Mouse (Mus musculus): ENCODE results near the gene Klhl21. TPM values are rescaled to one million over a fixed set of nuclear protein-coding genes. Genes with fewer than 3 reads are reported as not detected.

The Klhl21 gene
- polyA plus RNA-seq (2014; fragmentation: Nextera tagmentation; extraction: Ambion mirVana): 2.1 and 3.0 TPM in 2 replicates

- Histone ChIP-seq H3K9me3 (ENCODE audit: control insufficient read depth, low read length) (no peaks in the 10 kb centered on the region), H3K9ac (replicated peaks; ENCODE audit: low read depth, low read length) (peak within 1 kb of the TSS; percentile 67), H3K36me3 (ENCODE audit: control insufficient read depth, insufficient read depth, low read length) (no peaks in the 10 kb centered on the region), H3K27me3 (ENCODE audit: control insufficient read depth, insufficient read depth, low read length) (peaks cover 20% of the 10 kb centered on the region), H3K4me2 (ENCODE audit: low read depth, low read length) (peak within 1 kb of the TSS; percentile 100), H3K4me3 (ENCODE audit: low read depth, low read length) (peak within 1 kb of the TSS; percentile 71), H3K4me1 (ENCODE audit: control insufficient read depth, insufficient read depth, low read length) (peaks cover 17% of the 10 kb centered on the region), H3K27ac (ENCODE audit: low read depth, low read length) (peak within 1 kb of the TSS; percentile 71)
- peak; percentile 87 for ATAC-seq (ENCODE audit: low read depth)
- under 1% methylated on average over 45 of the region's 45 CpGs for WGBS
Observed at GRCm38 (mm10) chr4:152008622-152009075, at the start of gene Klhl21. Klhl21 (plus strand) TSS chr4:152008803.

GRCm38 (mm10) chr4:151959849-151960512 is 48.6 kb upstream of the Klhl21 start:
- Histone ChIP-seq H3K36me3 (ENCODE audit: control insufficient read depth, insufficient read depth, low read length) (peaks cover 25% of the 10 kb centered on the region; the same call in 1 of the 2 replicates), H3K4me2 (ENCODE audit: low read depth, low read length) (no peak overlapping the region), H3K27me3 (ENCODE audit: control insufficient read depth, insufficient read depth, low read length) (no peaks in the 10 kb centered on the region), H3K27ac (ENCODE audit: low read depth, low read length) (no peak overlapping the region), H3K4me1 (ENCODE audit: control insufficient read depth, insufficient read depth, low read length) (no peaks in the 10 kb centered on the region), H3K9ac (replicated peaks; ENCODE audit: low read depth, low read length) (no peak overlapping the region), H3K9me3 (ENCODE audit: control insufficient read depth, low read length) (no peaks in the 10 kb centered on the region), H3K4me3 (ENCODE audit: low read depth, low read length) (no peak overlapping the region)
- ATAC-seq (ENCODE audit: low read depth): no peak
- 96% methylated on average over 11 of the region's 11 CpGs for WGBS

- Histone ChIP-seq H3K27me3 (ENCODE audit: control insufficient read depth, insufficient read depth, low read length) (no peaks in the 10 kb centered on the region), H3K4me2 (ENCODE audit: low read depth, low read length) (no peak overlapping the region), H3K27ac (ENCODE audit: low read depth, low read length) (no peak overlapping the region), H3K9ac (replicated peaks; ENCODE audit: low read depth, low read length) (no peak overlapping the region), H3K9me3 (ENCODE audit: control insufficient read depth, low read length) (no peaks in the 10 kb centered on the region), H3K36me3 (ENCODE audit: control insufficient read depth, insufficient read depth, low read length) (peaks cover 25% of the 10 kb centered on the region; the same call in 1 of the 2 replicates), H3K4me3 (ENCODE audit: low read depth, low read length) (no peak overlapping the region), H3K4me1 (ENCODE audit: control insufficient read depth, insufficient read depth, low read length) (no peaks in the 10 kb centered on the region)
- no peak for ATAC-seq (ENCODE audit: low read depth)
- WGBS: 95% methylated on average over 3 of the region's 3 CpGs
Observed at GRCm38 (mm10) chr4:151960513-151960854, 48.1 kb upstream of the Klhl21 start.

- WGBS: 87% methylated on average over 3 of the region's 3 CpGs
- ATAC-seq (ENCODE audit: low read depth): no peak
- H3K27ac ChIP-seq (ENCODE audit: low read depth, low read length): no peak overlapping the region
- H3K9ac ChIP-seq (replicated peaks; ENCODE audit: low read depth, low read length): no peak overlapping the region
- H3K4me1 ChIP-seq (ENCODE audit: control insufficient read depth, insufficient read depth, low read length): no peaks in the 10 kb centered on the region
- peaks cover 20% of the 10 kb centered on the region; the same call in 1 of the 2 replicates for H3K36me3 ChIP-seq (ENCODE audit: control insufficient read depth, insufficient read depth, low read length)
- H3K27me3 ChIP-seq (ENCODE audit: control insufficient read depth, insufficient read depth, low read length): no peaks in the 10 kb centered on the region
- no peaks in the 10 kb centered on the region for H3K9me3 ChIP-seq (ENCODE audit: control insufficient read depth, low read length)
- H3K4me3 ChIP-seq (ENCODE audit: low read depth, low read length): no peak overlapping the region
- H3K4me2 ChIP-seq (ENCODE audit: low read depth, low read length): no peak overlapping the region
Observed at GRCm38 (mm10) chr4:151962817-151963216, 45.8 kb upstream of the Klhl21 start.

- Histone ChIP-seq H3K27ac (ENCODE audit: low read depth, low read length) (no peak overlapping the region; the same call in 1 of the 2 replicates), H3K9me3 (ENCODE audit: control insufficient read depth, low read length) (no peaks in the 10 kb centered on the region), H3K4me1 (ENCODE audit: control insufficient read depth, insufficient read depth, low read length) (0 out of 2 replicates have a peak, but pooled peaks cover 7% of the 10 kb centered on the region), H3K27me3 (ENCODE audit: control insufficient read depth, insufficient read depth, low read length) (no peaks in the 10 kb centered on the region), H3K4me3 (ENCODE audit: low read depth, low read length) (no peak overlapping the region), H3K36me3 (ENCODE audit: control insufficient read depth, insufficient read depth, low read length) (peaks cover 14% of the 10 kb centered on the region; the same call in 1 of the 2 replicates), H3K9ac (replicated peaks; ENCODE audit: low read depth, low read length) (no peak overlapping the region), H3K4me2 (ENCODE audit: low read depth, low read length) (no peak overlapping the region)
- WGBS: 71% methylated on average over 26 of the region's 26 CpGs
- no peak for ATAC-seq (ENCODE audit: low read depth)
Observed at GRCm38 (mm10) chr4:151968204-151968921, 40.2 kb upstream of the Klhl21 start.

GRCm38 (mm10) chr4:151972221-151972967 is 36.2 kb upstream of the Klhl21 start:
- Histone ChIP-seq H3K4me2 (ENCODE audit: low read depth, low read length) (no peak overlapping the region), H3K27me3 (ENCODE audit: control insufficient read depth, insufficient read depth, low read length) (no peaks in the 10 kb centered on the region), H3K9ac (replicated peaks; ENCODE audit: low read depth, low read length) (no peak overlapping the region), H3K9me3 (ENCODE audit: control insufficient read depth, low read length) (no peaks in the 10 kb centered on the region), H3K4me1 (ENCODE audit: control insufficient read depth, insufficient read depth, low read length) (0 out of 2 replicates have a peak, but pooled peaks cover 7% of the 10 kb centered on the region), H3K36me3 (ENCODE audit: control insufficient read depth, insufficient read depth, low read length) (peaks cover 20% of the 10 kb centered on the region), H3K4me3 (ENCODE audit: low read depth, low read length) (no peak overlapping the region), H3K27ac (ENCODE audit: low read depth, low read length) (no peak overlapping the region)
- ATAC-seq (ENCODE audit: low read depth): no peak
- 71% methylated on average over 10 of the region's 10 CpGs for WGBS

GRCm38 (mm10) chr4:151975441-151975840 is 33.2 kb upstream of the Klhl21 start:
- 97% methylated on average over 3 of the region's 3 CpGs for WGBS
- H3K9ac ChIP-seq (replicated peaks; ENCODE audit: low read depth, low read length): no peak overlapping the region
- 0 out of 2 replicates have a peak, but pooled peaks cover 5% of the 10 kb centered on the region for H3K4me1 ChIP-seq (ENCODE audit: control insufficient read depth, insufficient read depth, low read length)
- no peak overlapping the region for H3K4me2 ChIP-seq (ENCODE audit: low read depth, low read length)
- H3K9me3 ChIP-seq (ENCODE audit: control insufficient read depth, low read length): no peaks in the 10 kb centered on the region
- H3K4me3 ChIP-seq (ENCODE audit: low read depth, low read length): no peak overlapping the region
- H3K27ac ChIP-seq (ENCODE audit: low read depth, low read length): no peak overlapping the region
- no peaks in the 10 kb centered on the region for H3K27me3 ChIP-seq (ENCODE audit: control insufficient read depth, insufficient read depth, low read length)
- no peak for ATAC-seq (ENCODE audit: low read depth)
- peaks cover 23% of the 10 kb centered on the region for H3K36me3 ChIP-seq (ENCODE audit: control insufficient read depth, insufficient read depth, low read length)

GRCm38 (mm10) chr4:151977748-151978147 is 30.9 kb upstream of the Klhl21 start:
- Histone ChIP-seq H3K9me3 (ENCODE audit: control insufficient read depth, low read length) (no peaks in the 10 kb centered on the region), H3K9ac (replicated peaks; ENCODE audit: low read depth, low read length) (0 out of 2 replicates have a peak overlapping the region, but pooled peaks have one; percentile 28), H3K27ac (ENCODE audit: low read depth, low read length) (peak overlapping the region; percentile 28; the same call in 1 of the 2 replicates), H3K27me3 (ENCODE audit: control insufficient read depth, insufficient read depth, low read length) (no peaks in the 10 kb centered on the region), H3K36me3 (ENCODE audit: control insufficient read depth, insufficient read depth, low read length) (peaks cover 26% of the 10 kb centered on the region), H3K4me1 (ENCODE audit: control insufficient read depth, insufficient read depth, low read length) (0 out of 2 replicates have a peak, but pooled peaks cover 5% of the 10 kb centered on the region), H3K4me3 (ENCODE audit: low read depth, low read length) (no peak overlapping the region), H3K4me2 (ENCODE audit: low read depth, low read length) (no peak overlapping the region)
- WGBS: 36% methylated on average over 10 of the region's 10 CpGs
- peak; percentile 5; the same call in 1 of the 2 replicates for ATAC-seq (ENCODE audit: low read depth)
